Mouse (Mus musculus) limb, embryonic 12.5 days (tissue): ENCODE measurements around the gene Dpp9. TPM values are rescaled to one million over a fixed set of nuclear protein-coding genes. Genes with fewer than 3 reads are reported as not detected.

Experiments used
- ATAC-seq: fragments of 200-750 bp; cut with Nextera tagmentation; 2 replicates; pipeline ENCODE4 v1.8.0; 2017; ENCODE audit warnings: low read depth, moderate TSS enrichment; ENCODE audit not compliant: insufficient number of reproducible peaks, insufficient read depth, low FRiP score, low TSS enrichment
- H3K27ac ChIP-seq: fragments of 300-500 bp; sonication (generic); 2 replicates; pipeline ENCODE4 v1.5.1; 2016; ENCODE audit warnings: mild to moderate bottlenecking, moderate library complexity
- H3K27me3 ChIP-seq: fragments of 300-500 bp; sonication (generic); 2 replicates; pipeline ENCODE4 v1.6.1; 2016; ENCODE audit warnings: mild to moderate bottlenecking, moderate library complexity
- H3K36me3 ChIP-seq: fragments of 300-500 bp; sonication (generic); 2 replicates; pipeline ENCODE4 v1.6.1; 2016; ENCODE audit warnings: mild to moderate bottlenecking, moderate library complexity
- H3K4me1 ChIP-seq: fragments of 300-500 bp; sonication (generic); replicated peaks from 2 replicates; pipeline ENCODE4 v1.6.1; 2016
- H3K4me2 ChIP-seq: fragments of 300-500 bp; sonication (generic); 2 replicates; pipeline ENCODE4 v1.6.1; 2016; ENCODE audit warnings: mild to moderate bottlenecking, moderate library complexity
- H3K4me3 ChIP-seq: fragments of 300-500 bp; sonication (generic); replicated peaks from 2 replicates; pipeline ENCODE4 v1.5.1; 2016; ENCODE audit warnings: mild to moderate bottlenecking
- H3K9ac ChIP-seq: fragments of 300-500 bp; sonication (generic); replicated peaks from 2 replicates; pipeline ENCODE4 v1.6.1; 2016; ENCODE audit warnings: mild to moderate bottlenecking, moderate library complexity
- H3K9me3 ChIP-seq: fragments of 300-500 bp; sonication (generic); 2 replicates; pipeline ENCODE4 v1.6.1; 2016; ENCODE audit warnings: mild to moderate bottlenecking, moderate library complexity
- WGBS: fragments of 180-500 bp; shearing (Covaris S2); methylation state at CpG from one replicate; pipeline ENCODE4 v1.1.7; 2016; 5-methylcytosine and 5-hydroxymethylcytosine counted together
- polyA plus RNA-seq: library from polyadenylated mRNA; unstranded; fragments of >200 nt; fragmentation: Nextera tagmentation; extraction: Ambion mirVana; gene quantifications from 2 replicates; pipeline ENCODE4 v1.2.1, GENCODE M21; 2016

Dpp9 gene
- polyA plus RNA-seq, 1 experiment from 2014 or later, result 36.2 TPM

GRCm38 (mm10) chr17:56226566-56226965 is 7.9 kb upstream of the Dpp9 start:
- WGBS, result 82% methylated on average over 3 of the region's 3 CpGs
- Histone ChIP-seq H3K4me2 (no peak overlapping the region), H3K27ac (no peak overlapping the region), H3K4me1 (no peaks in the 10 kb centered on the region), H3K4me3 (no peak overlapping the region), H3K9me3 (no peaks in the 10 kb centered on the region), H3K36me3 (no peaks in the 10 kb centered on the region), H3K27me3 (peaks cover 3% of the 10 kb centered on the region; the same call in 1 of the 2 replicates), H3K9ac (no peak overlapping the region)
- ATAC-seq, result no peak

- Histone ChIP-seq H3K4me2 (no peak overlapping the region), H3K27me3 (peaks cover 3% of the 10 kb centered on the region; the same call in 1 of the 2 replicates), H3K27ac (no peak overlapping the region), H3K36me3 (no peaks in the 10 kb centered on the region), H3K4me1 (no peaks in the 10 kb centered on the region), H3K9ac (no peak overlapping the region), H3K4me3 (no peak overlapping the region), H3K9me3 (no peaks in the 10 kb centered on the region)
- no peak for ATAC-seq
- 46% methylated on average over 1 of the region's 1 CpGs for WGBS
Measured at GRCm38 (mm10) chr17:56224916-56225315, 6.2 kb upstream of the Dpp9 start.

DNA sequence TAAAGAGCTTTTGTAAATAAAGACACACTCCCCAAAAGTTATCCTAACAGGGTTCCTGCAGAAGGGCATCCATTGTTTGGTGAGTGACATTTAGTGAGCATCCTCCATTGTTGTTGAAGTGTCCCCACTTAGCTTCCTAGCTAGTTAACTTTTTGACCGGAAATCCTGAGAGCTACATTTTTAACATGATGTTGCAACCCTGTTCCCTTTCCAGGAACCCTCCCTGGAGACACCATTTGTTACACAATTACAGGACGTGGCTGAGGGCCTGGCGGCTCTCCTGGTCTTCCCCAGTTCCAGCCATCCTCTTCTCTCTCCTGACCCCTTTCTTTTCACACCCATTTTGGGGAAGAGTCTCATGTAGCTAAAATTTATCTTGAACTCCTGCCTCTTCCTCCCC is 1.1 kb upstream of the Dpp9 start:
- H3K27ac ChIP-seq, result no peak overlapping the region
- H3K9me3 ChIP-seq, result no peaks in the 10 kb centered on the region
- H3K4me3 ChIP-seq, result no peak overlapping the region
- H3K4me2 ChIP-seq, result no peak overlapping the region
- peaks cover 3% of the 10 kb centered on the region; the same call in 1 of the 2 replicates for H3K27me3 ChIP-seq
- H3K4me1 ChIP-seq, result peaks cover 18% of the 10 kb centered on the region
- 50% methylated on average over 3 of the region's 3 CpGs for WGBS
- H3K36me3 ChIP-seq, result peaks cover 2% of the 10 kb centered on the region; the same call in 1 of the 2 replicates
- ATAC-seq, result no peak
- no peak overlapping the region for H3K9ac ChIP-seq

DNA sequence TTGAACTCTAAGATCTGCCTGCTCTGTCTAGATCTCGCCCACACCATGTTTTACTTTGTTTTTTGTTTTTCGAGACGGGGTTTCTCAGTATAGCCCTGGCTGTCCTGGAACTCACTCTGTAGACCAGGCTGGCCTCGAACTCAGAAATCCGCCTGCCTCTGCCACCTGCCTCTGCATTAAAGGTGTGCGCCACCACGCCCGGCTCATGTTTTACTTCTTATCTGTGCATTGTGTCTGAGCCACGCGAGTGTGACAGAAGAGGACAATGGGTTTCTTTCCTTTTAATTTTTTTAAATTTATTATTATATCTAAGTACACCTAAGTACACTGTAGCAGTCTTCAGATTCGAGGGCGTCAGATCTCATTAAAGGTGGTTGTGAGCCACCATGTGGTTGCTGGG is 546 bp upstream of the Dpp9 start:
- Histone ChIP-seq H3K9ac (peak overlapping the region; percentile 90), H3K36me3 (peaks cover 7% of the 10 kb centered on the region), H3K27me3 (peaks cover 3% of the 10 kb centered on the region; the same call in 1 of the 2 replicates), H3K4me3 (peak overlapping the region; percentile 98), H3K9me3 (no peaks in the 10 kb centered on the region), H3K4me2 (peak overlapping the region; percentile 83), H3K4me1 (peaks cover 18% of the 10 kb centered on the region), H3K27ac (peak overlapping the region; percentile 56; the same call in 1 of the 2 replicates)
- WGBS, result 48% methylated on average over 12 of the region's 12 CpGs
- peak; percentile 45; the same call in 1 of the 2 replicates for ATAC-seq

- H3K9ac ChIP-seq, result peak overlapping the region; percentile 90
- 67% methylated on average over 13 of the region's 13 CpGs for WGBS
- no peak overlapping the region for H3K27ac ChIP-seq
Measured at GRCm38 (mm10) chr17:56217670-56218069, 1.0 kb downstream of the Dpp9 start.

GRCm38 (mm10) chr17:56214229-56214628 is 4.5 kb downstream of the Dpp9 start:
- Histone ChIP-seq H3K4me1 (peaks cover 18% of the 10 kb centered on the region), H3K4me2 (no peak overlapping the region), H3K9ac (no peak overlapping the region), H3K9me3 (no peaks in the 10 kb centered on the region), H3K27ac (no peak overlapping the region), H3K4me3 (no peak overlapping the region), H3K27me3 (no peaks in the 10 kb centered on the region), H3K36me3 (peaks cover 39% of the 10 kb centered on the region)
- WGBS, result 76% methylated on average over 1 of the region's 1 CpGs
- ATAC-seq, result no peak

More at GRCm38 (mm10) chr17:56217670-56218069, 1.0 kb downstream of the Dpp9 start:
- peaks cover 2% of the 10 kb centered on the region; the same call in 1 of the 2 replicates for H3K27me3 ChIP-seq
- peak overlapping the region; percentile 98 for H3K4me3 ChIP-seq
- peak overlapping the region; percentile 83 for H3K4me2 ChIP-seq
- H3K4me1 ChIP-seq, result peaks cover 18% of the 10 kb centered on the region
- peaks cover 8% of the 10 kb centered on the region for H3K36me3 ChIP-seq
- H3K9me3 ChIP-seq, result no peaks in the 10 kb centered on the region
- no peak for ATAC-seq

DNA sequence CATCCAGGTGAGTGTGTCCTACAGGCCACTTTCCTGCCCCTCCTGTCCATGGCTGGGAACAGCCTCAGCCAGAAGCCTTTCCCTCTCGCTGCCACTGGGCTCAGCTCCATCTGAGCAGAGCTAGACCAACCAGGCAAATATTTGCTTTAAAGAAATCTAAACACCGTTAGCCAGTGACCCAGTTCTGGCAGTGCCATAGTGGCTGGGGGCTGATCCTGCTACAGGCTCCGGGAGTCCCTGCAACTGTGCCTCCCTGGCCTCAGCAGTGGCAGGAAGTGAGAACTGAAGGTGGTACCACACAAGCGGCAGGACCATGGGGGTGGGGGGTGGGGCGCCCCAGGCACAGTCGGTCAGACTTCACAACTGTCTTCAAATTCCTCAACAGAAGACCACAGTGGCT is 6.0 kb downstream of the Dpp9 start:
- no peak for ATAC-seq
- peaks cover 13% of the 10 kb centered on the region for H3K4me1 ChIP-seq
- no peak overlapping the region for H3K27ac ChIP-seq
- H3K4me2 ChIP-seq, result no peak overlapping the region
- H3K36me3 ChIP-seq, result peaks cover 55% of the 10 kb centered on the region
- H3K9ac ChIP-seq, result no peak overlapping the region
- no peaks in the 10 kb centered on the region for H3K27me3 ChIP-seq
- WGBS, result 57% methylated on average over 6 of the region's 6 CpGs
- no peaks in the 10 kb centered on the region for H3K9me3 ChIP-seq
- no peak overlapping the region for H3K4me3 ChIP-seq

DNA sequence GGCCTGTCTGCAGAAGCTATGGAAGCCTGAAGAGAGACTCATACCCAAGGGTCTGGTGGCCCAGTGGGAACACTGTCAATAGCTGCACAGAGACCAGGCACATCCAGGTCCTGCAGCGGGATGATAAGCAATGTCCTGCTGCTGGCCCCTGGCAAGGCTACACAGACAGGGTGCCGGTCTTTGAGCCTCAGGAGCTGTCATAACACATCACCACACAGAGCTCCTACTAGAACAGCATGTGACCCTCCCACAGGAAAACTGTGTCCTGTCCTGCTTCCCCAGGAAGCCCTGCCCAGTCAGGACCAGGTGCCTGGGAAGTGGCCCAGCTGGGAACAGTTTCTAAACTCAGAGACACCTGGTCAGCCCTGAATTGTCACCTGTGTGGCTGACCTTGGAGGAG is 7.6 kb downstream of the Dpp9 start:
- Histone ChIP-seq H3K9me3 (no peaks in the 10 kb centered on the region), H3K4me3 (no peak overlapping the region), H3K27ac (no peak overlapping the region), H3K4me1 (no peaks in the 10 kb centered on the region), H3K9ac (no peak overlapping the region), H3K27me3 (no peaks in the 10 kb centered on the region), H3K4me2 (no peak overlapping the region), H3K36me3 (peaks cover 70% of the 10 kb centered on the region)
- 90% methylated on average over 2 of the region's 2 CpGs for WGBS
- no peak for ATAC-seq

DNA sequence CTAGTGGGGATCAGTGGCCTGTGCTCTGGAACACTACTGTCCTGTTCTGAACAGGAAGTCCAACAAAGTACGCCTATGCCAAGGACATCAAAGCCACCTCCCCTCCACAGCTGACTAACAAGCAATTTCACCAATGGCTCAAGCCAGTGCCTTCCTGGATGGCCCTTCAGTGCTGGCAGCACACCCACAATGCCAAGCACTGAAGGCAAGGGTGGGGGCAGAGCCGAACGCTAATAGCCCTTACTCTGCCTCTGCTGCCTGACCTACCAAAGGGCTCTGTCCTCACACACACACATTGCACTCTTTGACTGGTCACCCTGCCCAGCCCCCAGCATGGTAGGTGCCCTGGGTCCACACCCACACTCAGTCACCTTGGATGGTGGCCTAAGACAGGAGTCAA is 9.9 kb downstream of the Dpp9 start:
- H3K36me3 ChIP-seq, result peaks cover 85% of the 10 kb centered on the region
- H3K9me3 ChIP-seq, result no peaks in the 10 kb centered on the region

GRCm38 (mm10) chr17:56207963-56208530 is 10.7 kb downstream of the Dpp9 start:
- no peak overlapping the region for H3K4me2 ChIP-seq
- H3K27me3 ChIP-seq, result no peaks in the 10 kb centered on the region
- no peak overlapping the region for H3K9ac ChIP-seq
- H3K4me3 ChIP-seq, result no peak overlapping the region
- no peaks in the 10 kb centered on the region for H3K4me1 ChIP-seq
- H3K27ac ChIP-seq, result no peak overlapping the region
- H3K9me3 ChIP-seq, result no peaks in the 10 kb centered on the region
- WGBS, result 92% methylated on average over 9 of the region's 9 CpGs
- peaks cover 93% of the 10 kb centered on the region for H3K36me3 ChIP-seq
- ATAC-seq, result no peak

More for the DNA sequence above, 9.9 kb downstream of the Dpp9 start:
- Histone ChIP-seq H3K27ac (no peak overlapping the region), H3K4me2 (no peak overlapping the region), H3K27me3 (no peaks in the 10 kb centered on the region), H3K4me1 (no peaks in the 10 kb centered on the region), H3K4me3 (no peak overlapping the region), H3K9ac (no peak overlapping the region)
- WGBS, result 90% methylated on average over 3 of the region's 3 CpGs
- no peak for ATAC-seq

DNA sequence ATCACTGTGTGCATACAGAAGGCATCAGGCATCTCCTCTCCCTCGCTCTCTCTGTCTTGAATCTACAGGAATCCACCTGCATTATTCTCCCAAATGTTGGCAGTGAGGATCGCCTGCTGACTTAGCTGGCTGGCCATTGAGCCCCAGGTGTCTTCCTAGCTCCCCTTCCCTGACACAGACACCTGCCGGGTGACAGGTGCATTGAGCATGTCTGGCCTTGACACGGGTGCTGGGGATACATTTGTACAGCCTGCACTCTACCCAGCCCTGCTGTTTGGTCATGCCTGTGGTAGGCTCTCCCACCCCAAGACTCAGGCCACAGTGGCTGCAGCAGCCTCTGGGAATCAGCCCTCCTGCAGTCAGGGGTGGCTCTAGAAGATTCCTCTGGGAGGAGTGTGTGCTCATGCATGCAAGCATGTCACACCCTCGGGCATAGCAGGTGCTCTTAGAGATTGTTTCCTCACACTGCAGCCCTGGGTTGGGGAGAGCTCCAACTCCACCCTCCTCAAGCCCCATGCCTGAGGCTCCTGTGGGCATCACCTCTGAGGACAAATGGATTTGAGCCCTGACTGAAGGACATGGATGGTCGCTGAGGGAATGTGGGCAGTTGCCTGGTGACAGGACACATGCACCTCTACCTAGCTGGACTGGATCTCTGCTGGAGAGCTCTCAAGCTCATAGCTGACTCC is 11.6 kb downstream of the Dpp9 start:
- no peak overlapping the region for H3K4me2 ChIP-seq
- peaks cover 99% of the 10 kb centered on the region for H3K36me3 ChIP-seq
- no peak overlapping the region for H3K27ac ChIP-seq
- no peak overlapping the region for H3K9ac ChIP-seq
- no peak overlapping the region for H3K4me3 ChIP-seq
- H3K4me1 ChIP-seq, result no peaks in the 10 kb centered on the region
- ATAC-seq, result no peak
- WGBS, result 87% methylated on average over 6 of the region's 6 CpGs
- H3K9me3 ChIP-seq, result no peaks in the 10 kb centered on the region
- no peaks in the 10 kb centered on the region for H3K27me3 ChIP-seq
